In the genomic region with DNA sequence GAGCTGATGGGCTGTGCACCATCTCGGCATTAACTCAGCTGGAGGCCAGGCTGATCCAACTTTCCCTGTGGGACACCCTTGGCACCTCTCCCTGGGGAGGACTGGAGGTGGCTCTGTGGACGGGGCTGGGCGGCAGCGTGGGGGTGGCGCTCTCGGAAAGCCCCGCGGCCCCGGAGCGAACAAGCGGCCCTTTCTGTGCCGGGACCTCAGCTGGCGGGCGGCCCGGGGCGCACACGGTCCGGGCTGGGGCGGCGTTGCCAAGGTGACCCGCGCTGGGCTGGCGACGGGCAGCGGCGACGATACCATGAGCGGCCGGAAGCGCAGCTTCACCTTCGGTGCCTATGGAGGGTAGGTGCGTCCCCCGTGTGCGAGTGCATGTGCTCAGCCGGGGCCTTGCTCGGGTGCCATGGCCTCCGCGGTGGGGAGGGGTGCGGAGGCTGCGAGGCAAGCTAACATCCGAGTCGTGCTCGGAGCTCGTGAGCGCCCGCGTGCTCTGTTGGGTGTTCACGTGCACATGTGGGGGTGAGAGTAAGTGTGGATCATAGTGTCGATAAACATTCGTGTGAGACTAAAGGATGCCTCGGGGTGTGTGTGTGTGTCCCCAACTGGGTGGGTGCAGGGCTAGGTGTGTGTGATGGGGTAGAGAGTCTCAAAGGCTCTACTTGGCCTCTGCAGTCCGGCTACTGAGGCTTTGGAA, we compare ENCODE assay signal across 8 mouse cellular contexts. TPM values are rescaled to one million over a fixed set of nuclear protein-coding genes. Genes with fewer than 3 reads are reported as not detected.
DNase-seq lines count a peak whose midpoint lies in the region; ATAC-seq and TF ChIP-seq lines count a peak whose summit lies in the region.

No protein-coding gene starts in this region.

- WGBS in midbrain, embryonic 11.5 days, result 7% methylated on average over 52 of the region's 52 CpGs

- no peak for TF ChIP-seq POLR2A in cortical plate, adult 2 months (IDR thresholded peaks at IDR 0.05; ENCODE audit: extremely low read depth, insufficient read depth, low read length)

- H3K4me2 ChIP-seq in midbrain, embryonic 11.5 days, result peak overlapping the region; percentile 65

- no peak for TF ChIP-seq CTCF in cortical plate, adult 2 months (IDR thresholded peaks at IDR 0.05; ENCODE audit: extremely low read depth, insufficient read depth, low read length)

- peak; percentile 83 for DNase-seq in layer of hippocampus, adult 11-12 months (ENCODE audit: low spot score)
- no peak for DNase-seq in layer of hippocampus, adult 9-10 months (ENCODE audit: low spot score)
- DNase-seq in heart, postnatal 4 days, result peak; percentile 55
- DNase-seq in layer of hippocampus, adult 8-10 months (ENCODE audit: low spot score in 2 of 2), result peak; percentile 76 to 83
- DNase-seq in midbrain, embryonic 11.5 days (ENCODE audit: low spot score, missing footprints), result peak; percentile 90
- DNase-seq in urinary bladder, postnatal 10 days (ENCODE audit: low spot score), result no peak

- no peaks in the 10 kb centered on the region for H3K36me3 ChIP-seq in midbrain, embryonic 11.5 days (ENCODE audit: control insufficient read depth, insufficient read depth, low read length)

- peak; percentile 44 for ATAC-seq in midbrain, embryonic 11.5 days (ENCODE audit: low FRiP score)
- no peak for ATAC-seq in megakaryocyte-erythroid progenitor cell, adult 5-6 weeks (replicated peaks; ENCODE audit: low FRiP score, low TSS enrichment, poor library complexity, severe bottlenecking)

- H3K4me1 ChIP-seq in cortical plate, adult 2 months (ENCODE audit: control insufficient read depth, insufficient read depth, low read length), result peaks cover 29% of the 10 kb centered on the region
- H3K4me1 ChIP-seq in midbrain, embryonic 11.5 days (ENCODE audit: control insufficient read depth, insufficient read depth, low read length), result peaks cover 14% of the 10 kb centered on the region

- no peaks in the 10 kb centered on the region for H3K9me3 ChIP-seq in midbrain, embryonic 11.5 days (ENCODE audit: control insufficient read depth, low read length)

- H3K4me3 ChIP-seq in cortical plate, adult 2 months (ENCODE audit: insufficient read depth, low read length), result peak overlapping the region; percentile 25
- peak overlapping the region; percentile 36 for H3K4me3 ChIP-seq in midbrain, embryonic 11.5 days (ENCODE audit: low read depth, low read length)

- H3K27ac ChIP-seq in cortical plate, adult 2 months (ENCODE audit: insufficient read depth, low read length), result peak overlapping the region; percentile 2
- H3K27ac ChIP-seq in midbrain, embryonic 11.5 days (ENCODE audit: low read depth, low read length), result no peak overlapping the region

- H3K27me3 ChIP-seq in midbrain, embryonic 11.5 days (ENCODE audit: control insufficient read depth, insufficient read depth, low read length), result peaks cover 26% of the 10 kb centered on the region

- peak overlapping the region; percentile 40; the same call in 1 of the 2 replicates for H3K9ac ChIP-seq in midbrain, embryonic 11.5 days (ENCODE audit: low read length)

RNA-seq across cellular contexts. Expression of gene Rap1gap, which starts 17.0 kb away (rescaled TPM):
- polyA plus RNA-seq in cortical plate, adult 2 months (2012; rRNA removed), result 339 and 383 TPM in 2 replicates
- total RNA-seq in heart, postnatal 4 days (2021), result 10 to 100 TPM in 1 of 2 experiments, 1 to 10 TPM in 1; 6.9 to 14.3 TPM
- 100 to 1,000 TPM; 253 to 279 (median 259) TPM for total RNA-seq in layer of hippocampus, adult 8-10 months (2022)
- 4.6 and 4.9 TPM in 2 replicates for polyA plus RNA-seq in midbrain, embryonic 11.5 days (2014; fragmentation: Nextera tagmentation; extraction: Ambion mirVana)
- total RNA-seq in megakaryocyte-erythroid progenitor cell, adult 5-6 weeks (2014; fragmentation: Nextera tagmentation), result 0.45 and 2.3 TPM in 2 replicates
- 0.57 TPM in 1 of 2 replicates, not detected in the other for total RNA-seq in megakaryocyte-erythroid progenitor cell, adult 5-6 weeks (2017)

Comparison
In these comparisons a context has a peak if more than half of its experiments do, and no peak if none do; other contexts are left out.
1. DNase-seq: peak in layer of hippocampus, adult 11-12 months (single experiment), heart, postnatal 4 days (single experiment), layer of hippocampus, adult 8-10 months (2 of 2) and midbrain, embryonic 11.5 days (single experiment); none in layer of hippocampus, adult 9-10 months (single experiment) and urinary bladder, postnatal 10 days (single experiment).
2. RNA of gene Rap1gap, which starts 17.0 kb away (total RNA-seq): 253 to 279 TPM in layer of hippocampus, adult 8-10 months; 6.9 to 14.3 TPM in heart, postnatal 4 days and 0.45 to 2.3 TPM in megakaryocyte-erythroid progenitor cell, adult 5-6 weeks; every median in the first group is over 10 times any median in the second.